Mouse (Mus musculus) lung, postnatal 10 days (tissue): Measurements from ENCODE around the gene Ndufaf8.

Source experiments
- DNase-seq: peaks from one replicate; pipeline ENCODE4 v3.0.0; 2021

Gene Ndufaf8

DNA sequence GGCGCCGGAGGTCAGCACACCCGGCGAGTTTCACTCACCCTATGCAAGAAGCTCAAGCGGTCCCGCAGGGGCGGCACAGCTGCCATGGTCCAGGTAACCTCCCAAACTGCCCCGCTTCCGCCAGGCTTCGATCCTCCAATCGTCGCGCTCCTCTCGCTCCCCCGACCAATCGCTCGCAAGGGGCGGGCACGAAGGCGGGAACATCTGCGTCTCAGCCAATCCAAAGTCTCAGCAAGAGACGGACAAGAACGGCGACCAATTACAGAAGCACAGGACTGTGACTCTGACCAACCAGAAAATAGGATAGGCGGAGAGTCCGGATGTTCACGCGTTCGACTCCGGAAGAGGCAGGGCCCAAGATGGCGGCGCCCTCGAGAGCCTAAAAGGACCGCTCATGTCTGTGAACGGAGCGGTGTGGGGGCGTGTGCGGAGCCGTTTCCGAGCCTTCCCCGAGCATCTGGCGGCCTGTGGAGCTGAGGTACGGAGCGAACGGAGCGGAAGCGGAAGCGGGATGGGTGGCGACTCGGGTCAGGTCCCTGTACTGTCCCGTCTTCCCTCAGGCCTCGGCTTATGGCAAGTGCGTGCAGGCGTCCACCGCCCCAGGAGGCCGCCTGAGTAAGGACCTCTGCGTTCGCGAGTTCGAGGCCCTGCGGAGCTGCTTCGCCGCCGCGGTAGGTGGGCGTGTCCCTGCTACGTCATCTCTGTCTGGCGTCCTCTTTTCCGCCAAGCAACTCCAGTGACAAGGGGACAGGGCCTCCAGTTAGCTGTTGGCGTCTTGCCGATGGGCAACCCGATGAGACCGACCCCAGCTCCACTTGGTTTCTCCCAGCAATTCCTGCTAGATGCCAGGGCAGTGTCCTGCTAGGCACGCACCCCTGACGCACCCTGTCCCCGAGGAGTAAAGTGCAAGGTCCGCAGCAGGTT lies at the start of gene Ndufaf8, which contains the start of gene Tepsin:
Ndufaf8 (plus strand) TSS at position 341 of the 924 bp plus-strand sequence.
Tepsin (minus strand) TSS at position 144 of the 924 bp plus-strand sequence.
- peak; percentile 99 for DNase-seq

- DNase-seq, result no peak
Observed at GRCm38 (mm10) chr11:120049067-120049466, 49.7 kb upstream of the Ndufaf8 start.

DNA sequence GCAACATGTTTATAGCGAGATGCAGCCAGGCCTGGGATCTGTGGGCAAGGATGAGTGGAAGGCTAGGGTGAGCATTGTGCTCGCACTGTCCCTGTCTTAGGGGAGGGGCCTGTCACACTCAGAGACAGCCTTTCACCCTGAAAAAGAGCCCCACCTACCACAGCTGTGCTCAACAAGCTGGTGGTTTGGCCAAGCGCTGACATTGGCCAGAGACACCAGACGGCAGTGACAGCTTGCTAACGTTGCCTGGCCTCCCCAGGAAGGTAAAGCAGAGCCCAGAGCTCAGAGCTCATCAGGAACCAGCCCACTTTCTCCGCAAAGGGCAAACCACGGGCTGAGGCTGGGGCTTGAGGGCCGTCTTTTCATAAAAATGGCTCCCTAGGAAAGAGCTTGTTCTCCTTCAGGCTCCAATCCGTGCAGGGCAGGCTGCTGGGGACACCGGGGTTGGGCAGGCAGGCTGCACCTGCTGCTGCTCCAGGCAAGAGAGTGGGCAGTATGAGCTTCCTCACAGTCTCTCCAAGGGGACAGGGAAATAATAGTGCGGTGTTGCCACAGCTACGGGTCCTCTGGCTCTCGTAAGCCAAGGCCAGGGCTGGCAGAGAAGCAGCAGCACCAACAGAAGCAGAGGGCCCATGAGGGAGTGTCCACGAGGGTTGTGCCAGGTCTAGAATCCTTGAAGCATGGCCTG lies 47.5 kb upstream of the Ndufaf8 start:
- peak; percentile 40 for DNase-seq

DNA sequence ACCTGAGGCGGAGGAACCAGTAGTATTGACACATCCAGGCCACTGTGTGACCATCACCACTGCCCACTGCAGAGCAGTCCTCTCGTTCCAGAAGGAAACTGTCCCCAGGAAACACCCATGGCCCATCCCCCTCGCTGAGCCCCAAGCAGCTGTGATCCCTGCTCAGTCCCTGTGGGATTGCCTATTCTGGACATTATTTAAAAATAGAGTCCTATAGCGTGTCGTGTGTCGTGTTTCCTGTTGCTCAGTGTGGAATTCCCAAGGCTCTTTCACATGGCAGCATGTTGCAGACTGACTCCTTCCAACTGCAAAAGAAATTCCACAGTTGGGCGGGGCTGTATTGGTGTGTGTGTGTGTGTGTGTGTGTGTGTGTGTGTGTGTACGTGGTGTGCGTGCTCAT lies 46.5 kb upstream of the Ndufaf8 start:
- peak; percentile 60 for DNase-seq

DNA sequence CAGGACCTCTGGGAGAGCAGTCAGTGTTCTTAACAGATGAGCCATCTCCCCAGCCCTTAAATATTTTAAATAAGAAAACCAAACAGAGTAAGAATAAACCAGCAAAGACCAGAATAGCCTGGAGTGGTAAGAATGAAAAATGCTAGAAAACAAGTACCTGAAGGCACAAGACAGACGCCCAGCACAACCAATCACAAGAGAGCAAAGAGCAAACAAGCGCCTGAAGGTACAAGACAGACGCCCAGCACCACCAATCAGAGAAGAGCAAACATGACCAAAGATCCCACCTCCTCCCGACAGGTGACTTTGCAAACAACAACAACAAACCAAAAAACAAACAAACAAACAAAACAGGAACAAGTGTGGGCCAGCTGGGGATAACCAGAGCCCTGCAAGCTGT lies 44.9 kb upstream of the Ndufaf8 start:
- no peak for DNase-seq

DNA sequence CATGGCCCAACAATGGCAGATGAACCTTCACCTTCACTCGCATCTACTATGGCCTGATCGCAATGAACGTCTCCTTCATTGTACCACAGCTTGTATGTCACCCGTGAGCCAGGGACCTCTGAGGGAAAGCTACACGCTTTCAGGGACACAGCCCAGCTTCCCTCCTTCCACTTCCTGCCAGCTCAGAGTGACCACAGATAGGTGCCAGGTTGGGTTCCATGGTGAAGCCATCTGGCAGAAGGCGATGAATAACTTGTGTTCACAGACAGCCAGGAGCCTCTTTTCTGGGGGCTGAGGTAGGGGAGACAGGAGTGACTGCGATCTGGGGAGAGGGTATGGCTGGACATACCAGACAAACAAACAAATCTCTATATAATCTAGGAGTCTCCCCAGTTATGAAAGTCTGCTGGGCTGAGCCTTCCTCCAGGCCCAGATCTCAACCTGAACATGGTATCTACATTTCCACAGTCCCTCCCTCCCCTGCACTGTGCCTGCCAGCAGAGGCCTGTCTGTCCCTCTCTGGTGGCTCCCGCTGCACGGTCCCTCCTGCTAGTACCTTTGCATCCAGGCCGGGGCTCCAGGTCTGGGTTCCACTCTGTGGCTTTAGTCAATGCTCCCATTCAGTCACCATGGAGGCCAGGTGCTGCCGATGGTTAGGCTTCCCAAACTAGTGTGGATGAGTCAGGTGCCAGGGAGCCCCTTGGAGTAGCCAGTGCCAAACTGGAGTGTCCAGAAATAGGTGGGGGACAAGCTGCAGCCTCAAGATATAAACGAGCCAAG lies 42.6 kb upstream of the Ndufaf8 start:
- DNase-seq, result no peak

DNA sequence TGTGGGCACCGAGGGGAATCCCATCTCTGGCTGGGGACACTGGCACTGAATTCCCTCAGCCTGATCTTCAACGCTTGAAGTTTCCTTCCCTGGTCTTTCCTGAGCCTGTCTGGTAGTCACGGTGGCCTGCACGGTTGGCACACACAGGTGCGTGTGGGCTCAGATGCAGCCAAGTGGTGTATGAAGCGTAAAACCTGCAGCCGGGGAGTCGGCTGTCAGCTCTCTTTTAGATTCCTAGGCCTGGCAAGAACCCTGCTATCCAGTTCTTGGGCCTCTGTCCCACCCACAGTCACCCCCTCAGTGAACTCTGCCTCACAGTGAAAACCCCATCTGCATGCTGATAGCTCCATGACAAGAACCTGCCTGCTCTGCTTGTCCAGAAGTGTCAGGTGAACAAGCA lies 38.1 kb upstream of the Ndufaf8 start:
- no peak for DNase-seq

- no peak for DNase-seq
Observed at GRCm38 (mm10) chr11:120063326-120063725, 35.4 kb upstream of the Ndufaf8 start.

GRCm38 (mm10) chr11:120064006-120064667 lies 34.6 kb upstream of the Ndufaf8 start:
- no peak for DNase-seq

- DNase-seq, result no peak
Observed at GRCm38 (mm10) chr11:120064668-120065040, 34.1 kb upstream of the Ndufaf8 start.

DNA sequence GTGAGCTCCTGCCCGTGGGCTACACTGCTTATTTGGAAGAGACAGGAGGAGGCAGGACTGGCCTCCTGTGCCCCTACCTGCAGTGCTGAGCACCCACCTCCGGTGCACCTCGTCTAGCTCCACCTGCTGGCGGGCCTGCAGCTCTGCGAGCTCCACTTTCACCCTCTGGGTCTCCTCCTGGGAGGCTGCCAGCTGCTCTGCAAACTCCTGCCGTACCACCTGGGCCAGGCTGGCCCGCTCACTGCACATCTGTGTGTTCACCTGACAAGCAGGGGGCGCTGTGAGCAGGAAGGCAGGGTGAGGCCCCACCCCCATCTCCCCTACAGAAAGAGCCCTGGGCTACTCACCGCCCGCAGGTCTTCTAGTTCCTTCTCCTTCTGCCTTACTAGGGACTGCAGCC lies 33.4 kb upstream of the Ndufaf8 start:
- DNase-seq, result peak; percentile 77

- no peak for DNase-seq
Observed at GRCm38 (mm10) chr11:120067834-120068233, 30.9 kb upstream of the Ndufaf8 start.

DNA sequence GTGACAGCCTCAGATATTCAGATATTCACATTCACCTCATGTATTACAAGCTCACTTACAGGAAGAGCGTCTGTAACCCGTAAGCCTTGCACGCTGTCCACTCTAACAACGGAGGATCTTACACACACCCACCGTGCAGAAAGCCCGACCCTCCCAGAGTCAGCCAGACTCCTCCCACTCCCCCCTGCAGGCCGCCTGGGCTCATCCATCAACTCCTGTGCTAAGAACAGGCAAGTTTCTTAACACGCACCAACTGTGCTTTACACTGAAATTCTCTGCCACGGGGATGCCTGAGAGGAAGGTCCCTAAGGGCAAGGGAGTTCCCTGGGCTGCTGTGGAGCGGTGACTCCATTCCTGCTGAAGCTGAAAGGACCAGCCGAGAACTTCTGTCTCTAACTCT lies 29.5 kb upstream of the Ndufaf8 start:
- no peak for DNase-seq

DNA sequence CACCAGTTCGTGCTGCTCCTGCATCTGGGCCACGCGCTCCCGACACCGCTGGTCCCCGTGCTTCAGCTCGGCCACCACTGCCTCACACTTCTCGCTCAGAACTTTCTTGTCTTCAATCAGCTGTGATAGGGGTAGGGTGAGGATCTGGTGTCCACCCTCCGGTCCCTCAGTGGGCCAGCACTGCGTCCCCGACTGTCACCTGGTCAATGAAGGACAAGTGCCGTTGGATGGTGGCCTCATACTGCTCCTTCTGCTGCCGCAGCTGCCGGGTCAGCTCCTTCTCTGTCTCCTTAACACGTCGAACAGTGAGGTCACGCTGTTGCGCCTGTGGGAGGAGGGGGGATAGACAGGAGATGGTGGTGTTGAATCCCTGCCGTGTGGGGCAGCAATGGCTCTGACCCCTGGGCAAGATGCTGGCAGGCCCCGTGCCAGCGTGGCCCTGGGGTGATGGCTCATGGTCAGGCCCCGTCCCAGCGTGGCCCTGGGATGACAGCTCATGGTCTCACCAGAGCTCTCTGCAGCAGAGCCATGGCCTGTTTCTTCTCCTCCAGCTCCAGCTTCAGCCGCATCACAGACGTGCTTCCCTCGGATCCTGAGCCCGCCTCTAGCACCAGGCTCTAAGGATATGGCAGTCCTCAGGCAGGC lies 28.3 kb upstream of the Ndufaf8 start:
- no peak for DNase-seq

GRCm38 (mm10) chr11:120071065-120071464 lies 27.7 kb upstream of the Ndufaf8 start:
- no peak for DNase-seq

DNA sequence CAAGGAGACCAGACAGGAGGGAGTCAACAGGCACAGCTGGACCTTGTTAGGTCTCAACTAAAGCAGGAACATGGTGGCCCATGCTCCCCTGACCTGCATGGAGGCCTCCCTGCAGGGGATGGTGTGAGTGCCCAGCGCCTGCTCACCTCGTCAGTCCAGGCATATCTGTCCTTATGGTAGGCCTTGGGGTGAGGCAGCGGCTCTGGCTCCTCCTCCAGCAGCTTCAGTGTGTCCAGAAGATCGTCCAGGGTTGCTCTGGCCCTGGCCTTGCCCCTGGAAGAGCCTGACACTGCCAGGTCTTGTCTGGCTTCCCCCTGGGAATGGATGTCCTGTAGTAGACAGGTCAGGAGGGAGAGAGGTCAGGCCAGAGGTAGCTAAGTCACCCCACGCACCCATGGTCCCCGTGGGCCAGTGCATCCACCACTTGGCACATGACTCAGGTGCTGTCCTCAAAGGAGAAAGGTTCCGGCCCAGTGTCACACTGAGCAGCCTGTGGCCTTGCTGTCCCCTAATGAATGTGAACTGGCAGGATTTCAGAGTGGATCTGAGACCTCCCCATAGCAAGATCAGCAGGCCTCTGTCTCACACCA lies 26.9 kb upstream of the Ndufaf8 start:
- no peak for DNase-seq

- DNase-seq, result no peak
Observed at GRCm38 (mm10) chr11:120072986-120073647, 25.6 kb upstream of the Ndufaf8 start.

GRCm38 (mm10) chr11:120076191-120076590 lies 22.5 kb upstream of the Ndufaf8 start:
- DNase-seq, result no peak

DNA sequence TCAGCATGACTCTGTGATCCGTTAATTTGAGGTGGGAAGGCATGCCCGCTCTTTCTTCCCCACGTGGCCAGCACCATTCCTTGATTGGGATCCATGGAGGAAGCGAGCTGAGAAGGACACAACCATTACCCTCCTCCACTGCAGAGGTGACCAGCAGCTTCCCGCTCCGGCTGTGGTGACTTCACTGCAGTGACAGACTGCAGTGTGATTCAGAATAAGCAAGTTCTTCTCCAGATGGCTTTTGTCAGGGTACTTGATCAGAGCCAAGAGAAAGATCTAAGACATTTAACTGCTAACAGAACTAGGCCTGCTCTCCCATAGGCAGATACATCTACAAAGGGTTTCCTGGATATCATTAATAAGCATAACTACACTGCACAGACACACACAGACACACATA lies 18.4 kb upstream of the Ndufaf8 start:
- DNase-seq, result no peak

- peak; percentile 41 for DNase-seq
Observed at GRCm38 (mm10) chr11:120085891-120086627, 12.7 kb upstream of the Ndufaf8 start.
